Mouse (Mus musculus): ENCODE measurements around the gene Itgax.

Itgax gene

GRCm38 (mm10) chr7:128128741-128129720, at the start of gene Itgax:
Gene Itgax (plus strand): TSS chr7:128129547.
- DNase-seq (ENCODE audit: low spot score in 2 of 2): no peak

DNA sequence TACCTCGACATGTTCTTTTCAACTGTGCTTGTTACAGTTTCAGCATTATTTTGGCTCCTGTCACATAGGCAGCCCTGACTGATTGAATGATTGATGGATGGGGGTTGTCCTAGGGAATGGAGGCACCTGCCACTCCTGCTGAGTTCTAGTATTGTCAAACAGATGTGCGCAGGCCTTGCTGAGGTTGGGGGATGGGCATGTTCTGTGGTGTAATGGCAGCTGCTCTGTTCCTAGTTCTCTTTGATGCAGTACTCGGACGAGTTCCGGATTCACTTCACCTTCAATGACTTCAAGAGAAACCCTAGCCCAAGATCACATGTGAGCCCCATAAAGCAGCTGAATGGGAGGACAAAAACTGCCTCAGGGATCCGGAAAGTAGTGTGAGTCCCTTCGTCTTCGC, 49.3 kb upstream of the Itgax start:
- DNase-seq (ENCODE audit: low spot score in 2 of 2): no peak

DNA sequence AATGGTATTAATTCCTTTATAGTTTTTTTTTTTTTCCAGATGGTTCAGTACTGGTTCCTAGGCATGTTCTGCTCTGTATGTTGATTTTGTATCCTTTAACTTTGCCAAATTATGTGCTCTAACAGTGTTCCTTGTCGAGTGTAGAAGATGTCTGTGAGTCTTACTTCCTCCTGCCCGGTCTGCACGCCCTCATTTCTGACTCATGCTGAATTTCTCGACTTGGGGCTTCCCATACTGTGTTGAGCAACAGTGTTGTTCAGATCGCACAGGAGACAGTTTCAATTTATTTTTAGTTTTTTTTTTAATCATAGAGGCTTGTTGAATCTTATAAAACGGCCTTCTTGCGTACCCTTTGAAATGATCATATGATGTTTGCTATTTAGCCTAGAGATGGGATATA, 40.2 kb upstream of the Itgax start:
- no peak for DNase-seq (ENCODE audit: low spot score in 2 of 2)

DNA sequence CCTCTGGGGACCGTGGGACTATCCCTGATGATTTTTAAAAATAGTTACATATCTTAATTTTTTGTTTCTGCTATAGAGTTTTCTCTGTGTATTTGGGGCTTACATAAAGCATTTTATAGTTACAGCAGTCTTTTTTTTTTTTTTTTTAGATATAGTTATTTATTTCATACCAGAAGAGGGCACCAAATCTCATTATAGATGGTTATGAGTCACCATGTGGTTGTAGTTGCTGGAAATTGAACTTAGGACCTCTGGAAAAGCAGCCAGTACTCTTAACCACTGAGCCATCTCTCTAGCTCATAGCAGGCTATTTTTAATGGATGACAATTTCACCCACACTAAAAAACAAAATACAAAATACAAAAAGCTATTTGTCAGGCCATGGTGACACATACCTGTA, 31.2 kb upstream of the Itgax start:
- no peak for DNase-seq (ENCODE audit: low spot score in 2 of 2)

GRCm38 (mm10) chr7:128100742-128101357, 28.5 kb upstream of the Itgax start:
- DNase-seq (ENCODE audit: low spot score in 2 of 2): no peak

DNA sequence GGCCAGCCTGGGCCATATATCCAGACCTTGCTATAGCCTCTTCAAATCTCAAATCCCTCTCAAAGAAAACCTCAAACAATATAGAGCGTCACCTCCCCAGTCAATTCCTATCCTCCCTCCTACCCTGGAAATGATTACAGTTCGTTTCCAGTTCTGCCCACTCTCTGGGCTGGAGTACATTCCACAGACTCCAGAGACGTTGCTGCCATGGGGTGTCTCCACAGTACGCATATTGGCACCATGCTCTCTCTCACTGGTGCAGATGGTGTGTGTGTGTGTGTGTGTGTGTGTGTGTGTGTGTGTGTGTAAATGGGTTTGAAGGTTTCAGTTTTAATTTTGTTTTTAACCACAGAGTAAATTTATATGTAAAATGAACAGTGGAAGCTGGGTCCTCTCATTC, 24.1 kb upstream of the Itgax start:
- peak; percentile 6 to 15 for DNase-seq (ENCODE audit: low spot score in 2 of 2)

- DNase-seq (ENCODE audit: low spot score in 2 of 2): no peak
These were observed 21.9 kb upstream of the Itgax start for GRCm38 (mm10) chr7:128107462-128107861.

GRCm38 (mm10) chr7:128110314-128110713, 19.0 kb upstream of the Itgax start:
- no peak for DNase-seq (ENCODE audit: low spot score in 2 of 2)

DNA sequence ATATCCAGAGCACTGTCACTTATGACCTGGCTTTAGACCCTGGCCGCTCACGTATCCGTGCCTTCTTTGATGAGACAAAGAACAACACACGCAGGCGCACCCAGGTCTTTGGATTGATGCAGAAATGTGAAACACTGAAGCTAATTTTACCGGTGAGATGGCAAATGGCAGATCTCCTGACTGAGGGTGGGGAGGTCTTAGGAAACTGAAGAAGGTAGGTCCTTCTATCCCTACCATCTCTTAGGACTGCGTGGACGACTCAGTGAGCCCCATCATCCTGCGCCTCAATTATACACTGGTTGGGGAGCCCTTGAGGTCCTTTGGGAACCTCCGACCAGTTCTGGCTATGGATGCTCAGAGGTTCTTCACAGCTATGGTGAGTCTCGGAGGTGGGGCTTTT, 17.2 kb upstream of the Itgax start:
- DNase-seq (ENCODE audit: low spot score in 2 of 2): no peak

GRCm38 (mm10) chr7:128114371-128115105, 14.8 kb upstream of the Itgax start:
- DNase-seq (ENCODE audit: low spot score in 2 of 2): no peak

GRCm38 (mm10) chr7:128115211-128115958, 14.0 kb upstream of the Itgax start:
- no peak for DNase-seq (ENCODE audit: low spot score in 2 of 2)

DNA sequence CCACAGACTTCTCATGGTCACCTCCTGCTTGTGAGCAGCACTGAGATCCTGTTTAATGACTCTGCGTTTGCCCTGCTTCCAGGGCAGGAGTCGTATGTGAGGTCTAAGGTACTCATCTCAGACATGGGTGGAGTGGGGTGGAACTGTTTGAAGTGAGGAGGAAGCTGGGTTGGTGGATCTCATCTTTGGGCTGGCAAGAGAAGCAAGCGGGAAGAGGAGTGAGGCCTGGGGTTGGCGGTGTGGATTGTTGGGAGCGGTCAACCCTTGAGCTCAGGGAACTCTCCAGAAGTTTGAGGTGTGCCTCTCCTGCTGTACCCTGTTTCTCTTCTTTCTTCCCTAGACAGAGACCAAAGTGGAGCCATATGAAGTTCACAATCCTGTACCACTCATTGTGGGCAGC, 13.0 kb upstream of the Itgax start:
- no peak for DNase-seq (ENCODE audit: low spot score in 2 of 2)

DNA sequence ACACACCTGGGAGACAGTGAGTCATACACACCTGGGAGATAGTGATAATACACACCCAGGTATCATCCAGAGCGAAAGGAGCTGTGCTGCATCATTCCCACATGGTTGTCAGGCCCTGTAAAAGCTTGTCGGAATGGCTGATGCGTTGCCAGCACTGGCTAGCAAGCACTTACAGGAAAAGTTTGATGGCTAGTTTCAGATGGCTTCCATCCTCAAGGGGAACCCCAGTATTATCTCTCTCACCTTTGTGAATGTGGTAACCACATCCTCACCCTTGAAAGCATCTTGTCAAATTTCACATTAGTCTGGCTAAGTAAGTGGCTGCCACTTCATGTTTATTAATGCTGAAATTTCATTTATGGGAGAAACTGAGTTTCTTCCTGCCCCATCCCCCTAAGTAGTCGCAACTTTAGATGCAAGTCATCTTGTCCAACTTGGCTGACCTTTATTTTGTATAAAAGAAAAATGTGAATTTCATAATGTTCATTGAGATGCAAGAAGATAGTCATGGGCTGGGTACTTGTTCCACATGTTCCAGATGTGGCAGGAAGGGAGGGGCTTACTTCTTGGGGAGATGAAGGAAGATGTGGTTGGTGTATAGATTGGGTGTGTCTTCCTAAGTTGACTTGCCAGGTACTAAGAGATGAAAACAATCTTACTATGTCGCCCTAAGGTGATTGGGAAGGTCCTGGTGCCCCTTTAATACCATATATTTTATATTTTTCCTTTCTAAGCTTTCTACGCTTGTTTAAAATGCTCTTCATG, 9.4 kb upstream of the Itgax start:
- DNase-seq (ENCODE audit: low spot score in 2 of 2): no peak

DNA sequence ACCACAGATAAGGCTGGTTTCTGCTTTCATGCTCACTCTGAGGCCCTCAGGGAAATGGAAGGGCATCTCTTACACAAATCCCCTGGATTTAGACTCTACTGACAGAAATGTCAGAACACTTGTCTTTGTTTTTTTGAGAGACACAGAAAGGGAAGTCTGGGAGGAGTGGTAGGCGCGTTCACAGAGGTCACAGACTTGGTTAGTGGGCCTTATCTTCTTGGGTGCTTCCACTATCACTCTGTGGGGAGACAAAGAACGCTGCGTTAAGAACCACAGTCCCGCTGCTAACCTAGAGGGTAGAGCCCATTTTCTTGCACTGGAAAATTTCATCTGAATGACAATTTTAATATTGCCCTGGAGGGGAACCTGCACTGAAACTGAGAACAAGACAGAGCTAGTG, 2.8 kb downstream of the Itgax start:
- no peak for DNase-seq (ENCODE audit: low spot score in 2 of 2)

DNA sequence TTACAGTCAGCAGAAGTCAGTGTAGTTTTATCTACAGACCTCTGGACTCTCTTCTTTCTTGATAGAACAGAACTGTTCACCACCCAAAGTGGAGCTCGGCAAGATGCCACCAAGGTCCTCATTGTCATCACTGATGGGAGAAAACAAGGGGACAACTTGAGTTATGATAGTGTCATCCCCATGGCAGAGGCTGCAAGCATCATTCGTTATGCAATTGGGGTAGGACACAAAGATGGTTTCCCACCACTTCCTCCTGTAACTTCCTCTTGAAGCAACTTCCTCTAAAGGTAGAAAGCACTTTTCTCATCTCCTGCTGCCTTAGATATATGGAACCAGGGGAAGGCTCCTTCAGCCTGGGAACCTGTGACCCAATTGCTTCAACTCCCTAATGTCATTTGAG, 4.2 kb downstream of the Itgax start:
- DNase-seq (ENCODE audit: low spot score in 2 of 2): no peak

- DNase-seq (ENCODE audit: low spot score in 2 of 2): no peak
These were observed 7.6 kb downstream of the Itgax start for GRCm38 (mm10) chr7:128136927-128137326.

DNA sequence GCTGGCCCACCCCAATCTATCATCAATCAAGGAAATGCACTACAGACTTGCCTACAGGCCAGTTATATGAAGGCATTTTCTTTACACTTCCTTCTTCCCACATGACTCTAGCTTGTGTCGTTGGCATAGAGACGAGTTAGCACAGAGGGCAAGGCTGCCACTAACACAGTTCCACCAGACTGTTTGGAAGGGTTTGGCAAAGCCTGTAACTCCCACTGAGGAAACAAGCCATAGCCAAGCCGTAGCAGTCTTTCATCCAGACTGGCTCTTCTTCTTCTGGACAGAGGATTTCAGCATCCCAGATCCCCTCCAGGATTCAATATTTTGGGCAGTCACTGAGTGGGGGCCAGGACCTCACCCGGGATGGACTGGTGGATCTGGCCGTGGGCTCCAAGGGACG, 10.3 kb downstream of the Itgax start:
- no peak for DNase-seq (ENCODE audit: low spot score in 2 of 2)

DNA sequence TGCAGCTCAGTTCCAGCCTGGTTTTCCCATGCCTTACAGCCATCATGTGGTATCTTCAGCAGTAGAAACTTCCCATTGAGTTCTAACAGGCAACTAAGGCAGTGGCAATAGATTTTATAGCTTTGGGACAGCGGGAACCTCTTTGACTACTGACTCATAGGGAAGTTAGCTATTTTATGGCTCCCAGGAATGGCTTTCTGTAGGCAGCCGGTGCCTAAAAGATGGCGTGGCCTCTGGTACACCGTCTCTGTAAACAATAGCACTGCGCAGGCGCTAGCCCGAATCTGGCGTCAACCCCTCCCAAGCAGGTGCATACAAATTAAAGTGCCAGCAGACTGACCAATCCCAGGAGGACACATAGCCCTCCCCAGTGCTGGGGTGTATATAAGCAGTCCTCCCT, 21.6 kb downstream of the Itgax start:
- DNase-seq (ENCODE audit: low spot score in 2 of 2): no peak

- DNase-seq (ENCODE audit: low spot score in 2 of 2): no peak
These were observed 24.7 kb downstream of the Itgax start, which contains the start of gene Itgad for GRCm38 (mm10) chr7:128154076-128154475. Gene Itgad (plus strand): TSS chr7:128154376.

GRCm38 (mm10) chr7:128154924-128155323, 25.6 kb downstream of the Itgax start:
- no peak for DNase-seq (ENCODE audit: low spot score in 2 of 2)

Data from right cerebral cortex, postnatal 36 days (tissue).